Mouse (Mus musculus): ENCODE results near the gene Slc25a22. TPM values are rescaled to one million over a fixed set of nuclear protein-coding genes. Genes with fewer than 3 reads are reported as not detected.

The Slc25a22 gene
- total RNA-seq, 1 experiment from 2014 or later: 8.0 TPM

- peak; percentile 39 to 71; a peak in 3 of 4 replicates for ATAC-seq (replicated peaks in 1 of 2; ENCODE audit: insufficient read depth in 1 of 2, low FRiP score in 2 of 2, low TSS enrichment in 1 of 2, low read depth in 1 of 2, poor library complexity in 2 of 2, severe bottlenecking in 2 of 2)
Measured at GRCm38 (mm10) chr7:141475011-141475804, 37.5 kb upstream of the Slc25a22 start, which contains the start of the genes Polr2l and Tspan4. Polr2l (minus strand) TSS chr7:141475132. Tspan4 (plus strand) TSS chr7:141475240.

GRCm38 (mm10) chr7:141474160-141474559 is 36.5 kb upstream of the Slc25a22 start:
- ATAC-seq (replicated peaks in 1 of 2; ENCODE audit: insufficient read depth in 1 of 2, low FRiP score in 2 of 2, low TSS enrichment in 1 of 2, low read depth in 1 of 2, poor library complexity in 2 of 2, severe bottlenecking in 2 of 2): no peak

- ATAC-seq (replicated peaks in 1 of 2; ENCODE audit: insufficient read depth in 1 of 2, low FRiP score in 2 of 2, low TSS enrichment in 1 of 2, low read depth in 1 of 2, poor library complexity in 2 of 2, severe bottlenecking in 2 of 2): no peak
Measured at GRCm38 (mm10) chr7:141472763-141473162, 35.1 kb upstream of the Slc25a22 start.

GRCm38 (mm10) chr7:141472226-141472625 is 34.5 kb upstream of the Slc25a22 start:
- ATAC-seq (replicated peaks in 1 of 2; ENCODE audit: insufficient read depth in 1 of 2, low FRiP score in 2 of 2, low TSS enrichment in 1 of 2, low read depth in 1 of 2, poor library complexity in 2 of 2, severe bottlenecking in 2 of 2): no peak

- ATAC-seq (replicated peaks in 1 of 2; ENCODE audit: insufficient read depth in 1 of 2, low FRiP score in 2 of 2, low TSS enrichment in 1 of 2, low read depth in 1 of 2, poor library complexity in 2 of 2, severe bottlenecking in 2 of 2): no peak
Measured at GRCm38 (mm10) chr7:141471236-141471635, 33.5 kb upstream of the Slc25a22 start.

GRCm38 (mm10) chr7:141470637-141470944 is 32.9 kb upstream of the Slc25a22 start:
- no peak for ATAC-seq (replicated peaks in 1 of 2; ENCODE audit: insufficient read depth in 1 of 2, low FRiP score in 2 of 2, low TSS enrichment in 1 of 2, low read depth in 1 of 2, poor library complexity in 2 of 2, severe bottlenecking in 2 of 2)

GRCm38 (mm10) chr7:141469901-141470636 is 32.4 kb upstream of the Slc25a22 start:
- no peak for ATAC-seq (replicated peaks in 1 of 2; ENCODE audit: insufficient read depth in 1 of 2, low FRiP score in 2 of 2, low TSS enrichment in 1 of 2, low read depth in 1 of 2, poor library complexity in 2 of 2, severe bottlenecking in 2 of 2)

GRCm38 (mm10) chr7:141469352-141469751 is 31.7 kb upstream of the Slc25a22 start:
- no peak for ATAC-seq (replicated peaks in 1 of 2; ENCODE audit: insufficient read depth in 1 of 2, low FRiP score in 2 of 2, low TSS enrichment in 1 of 2, low read depth in 1 of 2, poor library complexity in 2 of 2, severe bottlenecking in 2 of 2)

- peak; percentile 58 to 75 for ATAC-seq (replicated peaks in 1 of 2; ENCODE audit: insufficient read depth in 1 of 2, low FRiP score in 2 of 2, low TSS enrichment in 1 of 2, low read depth in 1 of 2, poor library complexity in 2 of 2, severe bottlenecking in 2 of 2)
Measured at GRCm38 (mm10) chr7:141468522-141469211, 31.0 kb upstream of the Slc25a22 start.

- no peak for ATAC-seq (replicated peaks in 1 of 2; ENCODE audit: insufficient read depth in 1 of 2, low FRiP score in 2 of 2, low TSS enrichment in 1 of 2, low read depth in 1 of 2, poor library complexity in 2 of 2, severe bottlenecking in 2 of 2)
Measured at GRCm38 (mm10) chr7:141468164-141468521, 30.5 kb upstream of the Slc25a22 start.

- peak; percentile 49 to 61 for ATAC-seq (replicated peaks in 1 of 2; ENCODE audit: insufficient read depth in 1 of 2, low FRiP score in 2 of 2, low TSS enrichment in 1 of 2, low read depth in 1 of 2, poor library complexity in 2 of 2, severe bottlenecking in 2 of 2)
Measured at GRCm38 (mm10) chr7:141467230-141468030, 29.7 kb upstream of the Slc25a22 start, which contains the start of gene Cd151. Cd151 (plus strand) TSS chr7:141467392.

- ATAC-seq (replicated peaks in 1 of 2; ENCODE audit: insufficient read depth in 1 of 2, low FRiP score in 2 of 2, low TSS enrichment in 1 of 2, low read depth in 1 of 2, poor library complexity in 2 of 2, severe bottlenecking in 2 of 2): no peak
Measured at GRCm38 (mm10) chr7:141466607-141467148, 29.0 kb upstream of the Slc25a22 start.

- no peak for ATAC-seq (replicated peaks in 1 of 2; ENCODE audit: insufficient read depth in 1 of 2, low FRiP score in 2 of 2, low TSS enrichment in 1 of 2, low read depth in 1 of 2, poor library complexity in 2 of 2, severe bottlenecking in 2 of 2)
Measured at GRCm38 (mm10) chr7:141466045-141466394, 28.3 kb upstream of the Slc25a22 start.

- ATAC-seq (replicated peaks in 1 of 2; ENCODE audit: insufficient read depth in 1 of 2, low FRiP score in 2 of 2, low TSS enrichment in 1 of 2, low read depth in 1 of 2, poor library complexity in 2 of 2, severe bottlenecking in 2 of 2): no peak
Measured at GRCm38 (mm10) chr7:141465388-141466044, 27.8 kb upstream of the Slc25a22 start.

- ATAC-seq (replicated peaks in 1 of 2; ENCODE audit: insufficient read depth in 1 of 2, low FRiP score in 2 of 2, low TSS enrichment in 1 of 2, low read depth in 1 of 2, poor library complexity in 2 of 2, severe bottlenecking in 2 of 2): no peak
Measured at GRCm38 (mm10) chr7:141464603-141465201, 27.0 kb upstream of the Slc25a22 start.

GRCm38 (mm10) chr7:141463824-141464602 is 26.3 kb upstream of the Slc25a22 start:
- no peak for ATAC-seq (replicated peaks in 1 of 2; ENCODE audit: insufficient read depth in 1 of 2, low FRiP score in 2 of 2, low TSS enrichment in 1 of 2, low read depth in 1 of 2, poor library complexity in 2 of 2, severe bottlenecking in 2 of 2)
